Mouse (Mus musculus) liver, adult 2 months (tissue): ENCODE data around the gene Ifitm10. TPM values are rescaled to one million over a fixed set of nuclear protein-coding genes. Genes with fewer than 3 reads are reported as not detected.

Source experiments
- DNase-seq: peaks from one replicate; pipeline ENCODE4 v3.0.0-alpha.2; 2011; ENCODE audit warnings: low read depth, low spot score; ENCODE audit errors: extremely low read depth
- H3K27ac ChIP-seq: fragments of 200-500 bp; replicated peaks from 2 replicates; pipeline ENCODE4 v1.5.1; 2012; ENCODE audit warnings: low read depth, mild to moderate bottlenecking, control low read depth, inconsistent platforms, low read length; ENCODE audit not compliant: insufficient read depth
- H3K27me3 ChIP-seq: fragments of 200-500 bp; 2 replicates; pipeline ENCODE4 v1.6.1; 2012; ENCODE audit warnings: mild to moderate bottlenecking, moderate library complexity, low read length, inconsistent platforms; ENCODE audit not compliant: control insufficient read depth, insufficient read depth
- H3K36me3 ChIP-seq: fragments of 200-500 bp; 2 replicates; pipeline ENCODE4 v1.6.1; 2012; ENCODE audit warnings: low read length, inconsistent platforms; ENCODE audit not compliant: control insufficient read depth, insufficient read depth
- H3K4me1 ChIP-seq: fragments of 200-500 bp; 2 replicates; pipeline ENCODE4 v1.6.1; 2011; ENCODE audit warnings: low read length; ENCODE audit not compliant: control insufficient read depth, insufficient read depth
- H3K4me3 ChIP-seq: fragments of 200-500 bp; 2 replicates; pipeline ENCODE4 v1.5.1; 2011; ENCODE audit warnings: low read depth, mild to moderate bottlenecking, control low read depth, low read length, moderate library complexity; ENCODE audit not compliant: insufficient read depth
- H3K79me2 ChIP-seq: fragments of 200-500 bp; 2 replicates; pipeline ENCODE4 v1.6.1; 2012; ENCODE audit warnings: inconsistent platforms, mild to moderate bottlenecking, low read length, moderate library complexity; ENCODE audit not compliant: control insufficient read depth, insufficient read depth
- H3K9ac ChIP-seq: fragments of 200-500 bp; 2 replicates; pipeline ENCODE4 v1.6.1; 2012; ENCODE audit warnings: low read depth, mild to moderate bottlenecking, control low read depth, inconsistent platforms, low read length
- CTCF ChIP-seq: fragments of 200-500 bp; IDR thresholded peaks from 2 replicates; pipeline ENCODE4 v1.5.1; 2011; ENCODE audit warnings: low read depth, low read length, control low read depth
- POLR2A ChIP-seq: fragments of 200-500 bp; IDR thresholded peaks from 2 replicates; pipeline ENCODE4 v1.6.1; 2011; ENCODE audit warnings: low read length, control low read depth; ENCODE audit not compliant: insufficient read depth; ENCODE audit errors: extremely low read depth
- WGBS: fragments of 180-500 bp; shearing (Covaris S2); methylation state at CpG from one replicate; pipeline ENCODE4 v1.1.7; 2018; 5-methylcytosine and 5-hydroxymethylcytosine counted together
- polyA plus RNA-seq: library from polyadenylated mRNA; depleted of rRNA; stranded (reverse); fragments of >200 nt; gene quantifications from 2 replicates; pipeline ENCODE4 v1.2.3, GENCODE M21; 2012; rRNA removed
- total RNA-seq: library from RNA; depleted of rRNA; stranded (reverse); fragments of >200 nt; gene quantifications from 2 replicates; pipeline ENCODE4 v1.2.3, GENCODE M21; 2014; rRNA removed

The Ifitm10 gene
- total RNA-seq (0.54 and 0.65 TPM in 2 replicates), polyA plus RNA-seq (0.71 and 1.00 TPM in 2 replicates)

DNA sequence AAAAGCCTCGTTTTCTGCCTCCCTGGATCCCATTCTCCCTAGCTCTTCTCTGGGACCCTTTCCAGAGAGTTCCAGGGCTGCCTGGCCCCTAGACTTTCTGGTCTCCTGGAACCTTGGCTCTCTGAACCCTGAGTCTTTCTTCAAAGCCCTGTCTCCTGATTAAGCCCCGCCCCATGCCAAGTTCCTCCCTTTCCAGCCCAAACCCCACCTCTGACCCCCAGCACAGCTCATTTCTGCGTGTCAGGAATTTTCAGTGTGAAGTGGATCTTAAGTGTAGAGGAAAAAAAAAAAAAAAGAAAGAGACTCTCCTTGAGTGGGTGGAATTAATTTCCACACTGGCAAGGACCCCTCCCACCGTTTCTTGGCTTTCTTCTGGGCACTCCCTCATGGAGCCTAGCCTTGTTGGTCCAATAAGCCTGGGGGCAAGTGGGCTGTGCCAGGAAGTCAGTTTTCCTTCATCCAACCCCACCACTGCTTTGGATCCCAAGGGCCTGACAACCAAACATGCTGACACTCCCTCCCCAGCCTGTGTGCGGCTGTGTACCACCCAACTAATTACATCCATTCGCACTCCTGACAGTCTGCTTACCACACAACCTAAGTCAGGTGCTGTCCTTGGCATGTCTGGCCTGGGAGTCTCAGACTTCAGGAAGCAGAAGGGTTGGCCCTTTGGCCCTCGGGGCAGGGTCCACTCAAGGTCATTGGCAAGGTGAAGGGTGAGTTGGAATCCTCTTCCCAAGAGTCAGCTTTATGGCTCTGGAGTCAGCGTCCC, at the start of gene Ifitm10:
TSS of gene Ifitm10 (minus strand) at position 113 of the 772 bp plus-strand sequence.
- Histone ChIP-seq H3K79me2 (no peaks in the 10 kb centered on the region), H3K4me3 (peak within 1 kb of the TSS; percentile 65), H3K27ac (peak within 1 kb of the TSS; percentile 18; the same call in 1 of the 2 replicates), H3K4me1 (no peaks in the 10 kb centered on the region; the same call in 1 of the 2 replicates), H3K27me3 (0 out of 2 replicates have a peak, but pooled peaks cover 4% of the 10 kb centered on the region), H3K36me3 (peaks cover 18% of the 10 kb centered on the region), H3K9ac (peak within 1 kb of the TSS; percentile 64; the same call in 1 of the 2 replicates)
- no peak for TF ChIP-seq CTCF
- no peak for TF ChIP-seq POLR2A
- DNase-seq, result no peak
- WGBS, result 78% methylated on average over 8 of the region's 8 CpGs

DNA sequence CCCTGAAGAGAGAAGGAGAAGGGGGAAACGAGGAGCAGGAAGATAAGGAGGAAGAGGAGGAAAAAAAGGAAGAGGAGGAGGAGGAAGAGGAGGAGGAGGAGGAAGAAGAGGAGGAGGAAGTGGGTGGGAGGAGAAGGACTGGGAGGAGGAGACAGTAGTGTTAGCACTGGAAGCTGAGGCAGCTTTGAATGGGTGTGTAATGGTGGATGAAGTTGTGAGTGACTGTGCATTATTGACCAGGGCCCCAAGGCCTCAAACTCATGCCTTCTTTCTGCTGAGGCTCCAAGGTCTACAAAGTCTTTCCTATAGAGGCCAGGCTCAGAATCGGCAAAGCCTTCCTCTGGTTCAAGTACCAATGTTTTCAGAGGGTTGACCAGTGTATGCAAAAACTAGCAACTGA, 48.3 kb upstream of the Ifitm10 start:
- 70% methylated on average over 2 of the region's 2 CpGs for whole genome bisulfite sequencing
- H3K27ac ChIP-seq, result no peak overlapping the region

DNA sequence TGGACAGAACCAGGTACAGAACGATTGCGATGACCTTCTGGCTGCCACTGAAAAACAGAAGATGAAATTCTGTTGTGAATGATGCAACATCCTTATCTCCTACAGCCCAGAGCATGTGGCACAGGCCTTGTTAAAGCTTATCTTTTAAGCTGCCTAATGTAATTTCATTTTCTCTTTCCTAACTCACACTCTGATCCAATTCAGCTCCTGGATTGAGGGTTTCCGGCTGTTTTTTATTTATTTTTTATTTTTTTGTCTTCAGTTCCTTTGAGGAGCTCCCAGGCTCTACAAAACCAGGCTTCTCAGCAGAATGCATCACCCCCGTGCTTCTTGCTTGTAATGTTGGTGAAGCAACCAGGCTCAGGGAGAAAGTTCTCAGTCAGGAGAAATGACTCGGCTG, 46.3 kb upstream of the Ifitm10 start:
- peak; percentile 42 for DNase-seq
- Histone ChIP-seq H3K27me3 (no peaks in the 10 kb centered on the region), H3K79me2 (no peaks in the 10 kb centered on the region), H3K27ac (no peak overlapping the region), H3K4me3 (no peak overlapping the region), H3K4me1 (no peaks in the 10 kb centered on the region), H3K9ac (no peak overlapping the region), H3K36me3 (no peaks in the 10 kb centered on the region)
- TF ChIP-seq POLR2A (no peak), CTCF (no peak)
- 51% methylated on average over 5 of the region's 5 CpGs for WGBS

More for the DNA sequence above, 48.3 kb upstream of the Ifitm10 start:
- no peak for DNase-seq
- Histone ChIP-seq H3K27me3 (no peaks in the 10 kb centered on the region), H3K79me2 (no peaks in the 10 kb centered on the region), H3K36me3 (no peaks in the 10 kb centered on the region), H3K4me3 (no peak overlapping the region), H3K4me1 (no peaks in the 10 kb centered on the region), H3K9ac (no peak overlapping the region)
- TF ChIP-seq CTCF (no peak), POLR2A (no peak)

DNA sequence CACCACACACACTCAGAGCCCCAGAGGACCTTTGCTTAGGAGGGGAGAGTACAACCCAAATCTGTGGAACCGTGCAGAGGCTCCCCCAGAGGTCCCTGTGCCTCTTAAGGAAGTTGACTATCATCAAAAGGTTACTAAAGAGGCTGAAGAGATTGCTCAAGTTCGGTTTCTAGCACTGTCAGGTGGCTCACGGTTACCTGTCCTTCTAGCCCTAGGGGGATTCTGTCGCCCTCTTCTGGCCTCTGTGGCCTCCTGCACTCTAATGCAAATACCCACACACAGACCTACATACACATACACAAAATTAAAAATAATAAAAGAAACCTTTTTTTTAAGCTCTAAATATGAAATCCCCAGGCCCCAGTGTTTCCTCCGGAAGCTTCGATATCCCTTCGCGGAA, 45.1 kb upstream of the Ifitm10 start:
- Histone ChIP-seq H3K79me2 (no peaks in the 10 kb centered on the region), H3K9ac (no peak overlapping the region), H3K36me3 (no peaks in the 10 kb centered on the region), H3K4me3 (no peak overlapping the region), H3K4me1 (no peaks in the 10 kb centered on the region), H3K27ac (no peak overlapping the region), H3K27me3 (no peaks in the 10 kb centered on the region)
- TF ChIP-seq CTCF (no peak), POLR2A (no peak)
- DNase-seq, result no peak
- WGBS, result 92% methylated on average over 8 of the region's 8 CpGs

DNA sequence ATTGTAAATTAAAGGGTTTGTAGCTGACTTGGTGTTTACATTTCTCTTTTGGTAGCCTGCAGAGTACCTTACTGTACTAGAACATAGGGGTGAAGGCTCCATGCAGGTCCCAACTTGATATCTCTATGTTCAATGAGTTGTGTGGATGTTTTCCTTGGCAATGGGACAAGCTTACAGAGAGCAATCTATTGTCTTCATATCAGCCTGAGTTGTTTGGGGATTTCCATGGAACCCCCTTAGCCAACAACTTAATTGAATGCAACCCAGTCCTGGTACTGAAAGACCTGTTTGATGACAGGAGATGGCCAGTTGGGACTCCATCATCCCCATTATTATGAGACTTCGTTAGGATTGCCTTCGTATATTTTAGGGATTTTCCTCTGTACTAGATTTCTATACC, 44.5 kb upstream of the Ifitm10 start:
- Histone ChIP-seq H3K36me3 (no peaks in the 10 kb centered on the region), H3K27me3 (no peaks in the 10 kb centered on the region), H3K4me1 (no peaks in the 10 kb centered on the region), H3K27ac (no peak overlapping the region), H3K9ac (no peak overlapping the region), H3K4me3 (no peak overlapping the region), H3K79me2 (no peaks in the 10 kb centered on the region)
- WGBS, result 95% methylated on average over 2 of the region's 2 CpGs
- TF ChIP-seq POLR2A (no peak), CTCF (no peak)
- no peak for DNase-seq

DNA sequence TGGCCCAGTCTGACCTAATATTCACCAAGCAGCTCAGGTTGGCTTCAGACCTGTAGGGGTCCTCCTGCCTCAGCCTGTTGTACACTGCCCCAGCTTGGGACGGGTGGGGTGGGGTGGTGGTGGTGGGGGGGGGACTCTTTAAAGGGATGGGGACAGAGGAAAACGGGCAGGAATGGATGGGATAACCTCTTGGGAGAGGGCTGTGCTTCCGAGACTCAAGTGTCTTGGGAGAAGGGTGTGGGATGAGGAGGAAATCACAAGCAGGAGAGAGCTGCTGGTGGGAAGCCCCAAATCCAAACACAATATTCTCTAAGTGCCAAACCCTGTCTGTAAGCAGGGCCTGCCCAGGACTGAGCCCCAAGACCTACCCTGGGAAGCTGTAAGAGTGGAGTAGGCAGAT, 42.7 kb upstream of the Ifitm10 start:
- no peak for DNase-seq
- Histone ChIP-seq H3K79me2 (no peaks in the 10 kb centered on the region), H3K36me3 (no peaks in the 10 kb centered on the region), H3K9ac (no peak overlapping the region), H3K4me1 (no peaks in the 10 kb centered on the region), H3K4me3 (no peak overlapping the region), H3K27me3 (no peaks in the 10 kb centered on the region), H3K27ac (no peak overlapping the region)
- 78% methylated on average over 3 of the region's 3 CpGs for WGBS
- TF ChIP-seq POLR2A (no peak), CTCF (no peak)
